Mouse (Mus musculus): ENCODE data around the gene A630001G21Rik. TPM values are rescaled to one million over a fixed set of nuclear protein-coding genes. Genes with fewer than 3 reads are reported as not detected.
A peak's percentile ranks its signal among the peaks of the same experiment; 100 is the strongest.

A630001G21Rik gene
- polyA plus RNA-seq, 1 experiment from 2014 or later, result 0.19 TPM

- H3K36me3 ChIP-seq (ENCODE audit: control insufficient read depth, insufficient read depth, low read length), result no peaks in the 10 kb centered on the region
- H3K27me3 ChIP-seq (ENCODE audit: control insufficient read depth, insufficient read depth, low read depth, low read length), result no peaks in the 10 kb centered on the region
- no peak overlapping the region for H3K9ac ChIP-seq (ENCODE audit: low read depth, low read length)
- no peak overlapping the region for H3K27ac ChIP-seq (ENCODE audit: low read length)
- ATAC-seq, result no peak
- no peak overlapping the region for H3K4me3 ChIP-seq (ENCODE audit: low read depth, low read length)
- H3K4me2 ChIP-seq (ENCODE audit: low read length), result no peak overlapping the region
- H3K9me3 ChIP-seq (replicated peaks; ENCODE audit: control insufficient read depth, low read length, poor library complexity, severe bottlenecking), result no peaks in the 10 kb centered on the region
- H3K4me1 ChIP-seq (ENCODE audit: control insufficient read depth, insufficient read depth, low read length), result no peaks in the 10 kb centered on the region
- WGBS, result 88% methylated on average over 3 of the region's 3 CpGs
These were observed 33.9 kb downstream of the A630001G21Rik start for GRCm38 (mm10) chr1:85744539-85744938.

- 12% methylated on average over 2 of the region's 2 CpGs for WGBS
- Histone ChIP-seq H3K9ac (ENCODE audit: low read depth, low read length) (no peak overlapping the region), H3K4me2 (ENCODE audit: low read length) (no peak overlapping the region), H3K4me3 (ENCODE audit: low read depth, low read length) (no peak overlapping the region), H3K4me1 (ENCODE audit: control insufficient read depth, insufficient read depth, low read length) (no peaks in the 10 kb centered on the region), H3K9me3 (replicated peaks; ENCODE audit: control insufficient read depth, low read length, poor library complexity, severe bottlenecking) (no peaks in the 10 kb centered on the region), H3K36me3 (ENCODE audit: control insufficient read depth, insufficient read depth, low read length) (no peaks in the 10 kb centered on the region), H3K27ac (ENCODE audit: low read length) (no peak overlapping the region), H3K27me3 (ENCODE audit: control insufficient read depth, insufficient read depth, low read depth, low read length) (no peaks in the 10 kb centered on the region)
- 0 out of 2 replicates have a peak, but pooled peaks have one; percentile 58 for ATAC-seq
These were observed 35.4 kb downstream of the A630001G21Rik start for GRCm38 (mm10) chr1:85742916-85743505.

GRCm38 (mm10) chr1:85742333-85742732, 36.1 kb downstream of the A630001G21Rik start:
- WGBS, result 36% methylated on average over 5 of the region's 5 CpGs
- Histone ChIP-seq H3K36me3 (ENCODE audit: control insufficient read depth, insufficient read depth, low read length) (no peaks in the 10 kb centered on the region), H3K4me2 (ENCODE audit: low read length) (no peak overlapping the region), H3K4me3 (ENCODE audit: low read depth, low read length) (no peak overlapping the region), H3K9ac (ENCODE audit: low read depth, low read length) (no peak overlapping the region), H3K27me3 (ENCODE audit: control insufficient read depth, insufficient read depth, low read depth, low read length) (no peaks in the 10 kb centered on the region), H3K27ac (ENCODE audit: low read length) (no peak overlapping the region), H3K9me3 (replicated peaks; ENCODE audit: control insufficient read depth, low read length, poor library complexity, severe bottlenecking) (no peaks in the 10 kb centered on the region), H3K4me1 (ENCODE audit: control insufficient read depth, insufficient read depth, low read length) (no peaks in the 10 kb centered on the region)
- ATAC-seq, result no peak

GRCm38 (mm10) chr1:85740923-85741322, 37.5 kb downstream of the A630001G21Rik start:
- no peak overlapping the region for H3K9ac ChIP-seq (ENCODE audit: low read depth, low read length)
- no peak overlapping the region for H3K4me2 ChIP-seq (ENCODE audit: low read length)
- H3K36me3 ChIP-seq (ENCODE audit: control insufficient read depth, insufficient read depth, low read length), result no peaks in the 10 kb centered on the region
- no peak for ATAC-seq
- WGBS, result 89% methylated on average over 6 of the region's 6 CpGs
- H3K27me3 ChIP-seq (ENCODE audit: control insufficient read depth, insufficient read depth, low read depth, low read length), result no peaks in the 10 kb centered on the region
- no peaks in the 10 kb centered on the region for H3K9me3 ChIP-seq (replicated peaks; ENCODE audit: control insufficient read depth, low read length, poor library complexity, severe bottlenecking)
- no peak overlapping the region for H3K4me3 ChIP-seq (ENCODE audit: low read depth, low read length)
- H3K27ac ChIP-seq (ENCODE audit: low read length), result no peak overlapping the region
- 0 out of 2 replicates have a peak, but pooled peaks cover 3% of the 10 kb centered on the region for H3K4me1 ChIP-seq (ENCODE audit: control insufficient read depth, insufficient read depth, low read length)

- H3K4me2 ChIP-seq (ENCODE audit: low read length), result no peak overlapping the region
- no peak for ATAC-seq
- no peaks in the 10 kb centered on the region for H3K27me3 ChIP-seq (ENCODE audit: control insufficient read depth, insufficient read depth, low read depth, low read length)
- no peak overlapping the region for H3K27ac ChIP-seq (ENCODE audit: low read length)
- no peaks in the 10 kb centered on the region for H3K9me3 ChIP-seq (replicated peaks; ENCODE audit: control insufficient read depth, low read length, poor library complexity, severe bottlenecking)
- no peak overlapping the region for H3K4me3 ChIP-seq (ENCODE audit: low read depth, low read length)
- no peaks in the 10 kb centered on the region for H3K36me3 ChIP-seq (ENCODE audit: control insufficient read depth, insufficient read depth, low read length)
- H3K9ac ChIP-seq (ENCODE audit: low read depth, low read length), result no peak overlapping the region
- 0 out of 2 replicates have a peak, but pooled peaks cover 3% of the 10 kb centered on the region for H3K4me1 ChIP-seq (ENCODE audit: control insufficient read depth, insufficient read depth, low read length)
These were observed 38.6 kb downstream of the A630001G21Rik start for GRCm38 (mm10) chr1:85739819-85740218.

- H3K4me3 ChIP-seq (ENCODE audit: low read depth, low read length), result no peak overlapping the region
- 0 out of 2 replicates have a peak, but pooled peaks cover 3% of the 10 kb centered on the region for H3K4me1 ChIP-seq (ENCODE audit: control insufficient read depth, insufficient read depth, low read length)
- H3K27ac ChIP-seq (ENCODE audit: low read length), result no peak overlapping the region
- ATAC-seq, result no peak
- H3K9me3 ChIP-seq (replicated peaks; ENCODE audit: control insufficient read depth, low read length, poor library complexity, severe bottlenecking), result no peaks in the 10 kb centered on the region
- no peak overlapping the region for H3K4me2 ChIP-seq (ENCODE audit: low read length)
- 95% methylated on average over 4 of the region's 4 CpGs for WGBS
- no peaks in the 10 kb centered on the region for H3K27me3 ChIP-seq (ENCODE audit: control insufficient read depth, insufficient read depth, low read depth, low read length)
- H3K36me3 ChIP-seq (ENCODE audit: control insufficient read depth, insufficient read depth, low read length), result no peaks in the 10 kb centered on the region
- no peak overlapping the region for H3K9ac ChIP-seq (ENCODE audit: low read depth, low read length)
These were observed 39.4 kb downstream of the A630001G21Rik start for GRCm38 (mm10) chr1:85739000-85739399.

GRCm38 (mm10) chr1:85736355-85737184, 41.9 kb downstream of the A630001G21Rik start:
- H3K4me2 ChIP-seq (ENCODE audit: low read length), result peak overlapping the region; percentile 47
- ATAC-seq, result peak; percentile 87
- H3K4me1 ChIP-seq (ENCODE audit: control insufficient read depth, insufficient read depth, low read length), result 0 out of 2 replicates have a peak, but pooled peaks cover 3% of the 10 kb centered on the region
- 40% methylated on average over 18 of the region's 18 CpGs for WGBS
- H3K9ac ChIP-seq (ENCODE audit: low read depth, low read length), result no peak overlapping the region
- no peaks in the 10 kb centered on the region for H3K36me3 ChIP-seq (ENCODE audit: control insufficient read depth, insufficient read depth, low read length)
- peak overlapping the region; percentile 12 for H3K4me3 ChIP-seq (ENCODE audit: low read depth, low read length)
- no peaks in the 10 kb centered on the region for H3K27me3 ChIP-seq (ENCODE audit: control insufficient read depth, insufficient read depth, low read depth, low read length)
- no peaks in the 10 kb centered on the region for H3K9me3 ChIP-seq (replicated peaks; ENCODE audit: control insufficient read depth, low read length, poor library complexity, severe bottlenecking)
- H3K27ac ChIP-seq (ENCODE audit: low read length), result no peak overlapping the region

GRCm38 (mm10) chr1:85735463-85736123, 42.9 kb downstream of the A630001G21Rik start:
- H3K4me1 ChIP-seq (ENCODE audit: control insufficient read depth, insufficient read depth, low read length), result 0 out of 2 replicates have a peak, but pooled peaks cover 3% of the 10 kb centered on the region
- ATAC-seq, result peak; percentile 51; the same call in 1 of the 2 replicates
- no peak overlapping the region for H3K4me2 ChIP-seq (ENCODE audit: low read length)

More at GRCm38 (mm10) chr1:85735463-85736123, 42.9 kb downstream of the A630001G21Rik start:
- Histone ChIP-seq H3K27me3 (ENCODE audit: control insufficient read depth, insufficient read depth, low read depth, low read length) (no peaks in the 10 kb centered on the region), H3K9me3 (replicated peaks; ENCODE audit: control insufficient read depth, low read length, poor library complexity, severe bottlenecking) (no peaks in the 10 kb centered on the region), H3K36me3 (ENCODE audit: control insufficient read depth, insufficient read depth, low read length) (no peaks in the 10 kb centered on the region), H3K27ac (ENCODE audit: low read length) (no peak overlapping the region), H3K9ac (ENCODE audit: low read depth, low read length) (no peak overlapping the region), H3K4me3 (ENCODE audit: low read depth, low read length) (no peak overlapping the region)
- 75% methylated on average over 13 of the region's 13 CpGs for WGBS

Measured in midbrain, embryonic 16.5 days (tissue).